Mouse (Mus musculus): ENCODE results near the gene Majin.

DNA sequence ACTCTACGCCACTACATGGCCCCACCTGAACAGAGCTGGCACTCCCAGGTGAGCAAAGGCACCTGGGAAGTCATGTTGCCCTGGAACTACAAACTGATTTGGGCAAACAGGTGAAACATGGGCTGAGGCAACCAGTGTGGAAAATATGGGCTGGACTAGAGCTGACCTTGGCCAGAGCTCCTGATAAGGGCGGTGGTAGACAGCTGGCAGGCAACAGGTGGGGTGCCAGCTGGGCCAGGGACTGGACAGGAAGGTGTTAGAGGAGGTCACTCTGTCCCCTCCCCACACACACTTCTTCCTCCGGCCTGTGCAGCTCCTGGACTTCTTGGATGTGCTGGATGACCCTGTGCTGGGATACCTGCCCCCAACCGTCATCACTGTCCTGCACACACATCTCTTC, 68.8 kb downstream of the Majin start:
- no peak for TF ChIP-seq EP300 (IDR thresholded peaks at IDR 0.05; ENCODE audit: insufficient read depth, low read depth, low read length)
- TF ChIP-seq CTCF (IDR thresholded peaks at IDR 0.05; ENCODE audit: low read depth, low read length) = no peak
